Mouse (Mus musculus) inflammation-experienced regulatory T-cells, adult 6 months (primary cell): ENCODE measurements around the gene Btbd35f16. TPM values are rescaled to one million over a fixed set of nuclear protein-coding genes. Genes with fewer than 3 reads are reported as not detected.
"Not testable (repeated sequence)": the region's sequence is repeated elsewhere in the genome, so short reads cannot be mapped to it uniquely, and the experiment has no call there.

Source experiments
- ATAC-seq: one replicate; pipeline ENCODE4 v1.8.0; 2017
- polyA plus RNA-seq, 3 experiments: library from polyadenylated mRNA; unstranded; fragments of 100-300 nt; shearing (Covaris generic); gene quantifications; one replicate each; pipeline ENCODE4 v1.2.1; 2017

The Btbd35f16 gene
- not detected for polyA plus RNA-seq

DNA sequence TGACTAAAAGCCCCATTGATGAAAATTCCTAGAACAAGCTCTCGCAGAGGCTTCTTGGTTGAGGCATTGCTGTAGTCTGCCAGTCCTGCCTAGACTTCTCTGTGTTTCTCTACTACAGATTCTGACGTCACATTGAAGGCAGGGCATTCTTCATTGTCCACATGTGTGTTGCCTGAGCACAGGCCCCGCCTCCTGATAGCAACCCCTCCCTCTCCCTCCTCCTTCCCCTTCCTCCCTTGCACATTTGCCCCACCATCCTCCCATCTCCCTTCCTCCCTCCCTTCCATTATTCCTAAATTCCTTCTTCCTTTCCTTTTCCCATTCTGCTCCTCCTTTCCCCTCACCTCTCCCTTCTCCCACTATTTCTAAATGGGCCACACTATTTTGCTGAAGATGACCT, at the start of gene Btbd35f16:
Gene Btbd35f16, minus strand, starts transcription at position 101 of the 400 bp plus-strand sequence.
- not testable (repeated sequence) for ATAC-seq

Other genes with a start within 250 kb of the Btbd35f16 start
- gene Btbd35f10, start 204.1 kb downstream of the Btbd35f16 start, polyA plus RNA-seq: not detected
- not detected for gene Btbd35f3, start 80.7 kb upstream of the Btbd35f16 start, polyA plus RNA-seq
- not detected for gene Btbd35f28, start 239.6 kb upstream of the Btbd35f16 start, polyA plus RNA-seq